Mouse (Mus musculus): ENCODE data around the gene Trappc3. TPM values are rescaled to one million over a fixed set of nuclear protein-coding genes. Genes with fewer than 3 reads are reported as not detected.

Trappc3 gene
- total RNA-seq, 1 experiment from 2014 or later: 55.7 TPM

DNA sequence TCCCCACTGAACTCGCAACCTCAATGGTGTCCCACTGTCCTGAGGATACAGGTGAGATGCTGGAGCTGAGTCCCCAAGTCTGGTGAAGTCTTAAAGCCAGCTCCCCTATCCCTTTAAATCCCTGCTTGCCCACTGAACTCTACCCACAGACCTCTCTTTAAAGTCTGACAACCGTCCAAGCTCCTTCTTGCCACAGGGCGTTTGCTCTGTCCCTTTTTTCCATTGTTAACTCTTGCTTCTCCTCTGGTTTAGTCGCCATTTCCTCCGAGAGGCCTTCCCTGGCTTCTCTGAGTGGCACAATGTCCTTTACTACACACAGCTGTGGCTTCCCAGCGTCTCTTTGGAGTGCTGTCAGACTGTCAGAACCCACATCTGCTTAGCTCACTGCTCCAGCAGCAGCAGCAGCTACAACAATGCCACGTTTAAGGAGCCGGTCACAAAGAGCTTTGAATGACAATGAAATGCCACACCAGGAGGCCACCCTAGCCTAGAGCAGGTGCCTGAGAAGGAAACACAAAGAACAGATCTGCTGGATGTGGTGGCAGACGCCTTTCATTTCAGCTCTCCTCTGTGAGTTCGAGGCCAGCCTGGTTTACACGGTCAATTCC, 13.8 kb upstream of the Trappc3 start:
- no peak for ATAC-seq (replicated peaks; ENCODE audit: low read depth, poor library complexity, severe bottlenecking)

DNA sequence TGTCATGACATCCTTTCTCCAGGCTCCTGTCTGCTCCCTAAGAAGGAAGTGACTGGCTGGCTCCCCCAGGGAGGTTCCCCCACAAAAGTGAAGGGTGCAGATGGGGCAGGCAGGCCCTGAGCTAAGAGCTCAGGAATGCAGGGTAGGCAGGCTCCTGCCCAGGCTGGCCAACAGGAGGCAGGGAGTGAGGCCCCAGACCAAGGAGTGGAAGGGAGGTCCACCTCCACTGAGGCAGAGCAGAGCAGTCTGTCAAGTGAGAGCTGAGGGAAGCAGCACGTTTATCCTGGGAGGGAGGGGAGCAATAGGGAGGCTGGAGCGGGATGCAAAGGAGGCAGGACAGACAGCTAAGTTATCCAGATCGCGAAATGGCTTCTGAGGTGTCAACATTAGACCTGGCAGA, 11.5 kb upstream of the Trappc3 start:
- ATAC-seq (replicated peaks; ENCODE audit: low read depth, poor library complexity, severe bottlenecking): no peak

DNA sequence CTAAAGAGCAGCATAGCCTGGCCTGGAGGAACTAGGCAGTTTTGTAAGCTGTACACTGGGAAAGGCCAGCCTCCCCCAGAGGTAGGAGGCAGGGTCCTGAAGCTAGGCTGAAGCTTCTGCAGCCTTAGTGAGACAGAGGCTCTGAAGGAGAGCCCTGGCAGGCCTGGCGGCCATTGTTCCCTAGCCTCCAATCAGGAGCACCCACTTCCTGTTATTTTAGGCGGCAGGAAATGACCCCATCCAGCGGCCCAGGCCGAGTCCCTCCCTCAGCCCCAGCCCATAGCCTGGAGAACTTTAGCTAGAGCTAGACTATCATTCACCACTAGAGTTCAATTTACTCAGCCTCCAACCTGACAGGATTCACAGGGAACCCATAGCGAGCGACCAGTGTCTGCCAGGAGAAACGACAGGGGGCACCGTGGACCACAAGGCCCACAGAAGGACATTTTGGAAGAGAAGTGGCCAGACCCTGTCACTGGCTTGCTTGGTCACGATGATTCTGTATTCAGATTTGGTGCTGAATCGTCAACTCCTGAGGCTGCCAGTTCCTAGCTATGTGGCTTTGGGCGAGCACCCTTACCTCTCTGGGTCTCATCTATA, 10.4 kb upstream of the Trappc3 start:
- peak; percentile 24 for ATAC-seq (replicated peaks; ENCODE audit: low read depth, poor library complexity, severe bottlenecking)

DNA sequence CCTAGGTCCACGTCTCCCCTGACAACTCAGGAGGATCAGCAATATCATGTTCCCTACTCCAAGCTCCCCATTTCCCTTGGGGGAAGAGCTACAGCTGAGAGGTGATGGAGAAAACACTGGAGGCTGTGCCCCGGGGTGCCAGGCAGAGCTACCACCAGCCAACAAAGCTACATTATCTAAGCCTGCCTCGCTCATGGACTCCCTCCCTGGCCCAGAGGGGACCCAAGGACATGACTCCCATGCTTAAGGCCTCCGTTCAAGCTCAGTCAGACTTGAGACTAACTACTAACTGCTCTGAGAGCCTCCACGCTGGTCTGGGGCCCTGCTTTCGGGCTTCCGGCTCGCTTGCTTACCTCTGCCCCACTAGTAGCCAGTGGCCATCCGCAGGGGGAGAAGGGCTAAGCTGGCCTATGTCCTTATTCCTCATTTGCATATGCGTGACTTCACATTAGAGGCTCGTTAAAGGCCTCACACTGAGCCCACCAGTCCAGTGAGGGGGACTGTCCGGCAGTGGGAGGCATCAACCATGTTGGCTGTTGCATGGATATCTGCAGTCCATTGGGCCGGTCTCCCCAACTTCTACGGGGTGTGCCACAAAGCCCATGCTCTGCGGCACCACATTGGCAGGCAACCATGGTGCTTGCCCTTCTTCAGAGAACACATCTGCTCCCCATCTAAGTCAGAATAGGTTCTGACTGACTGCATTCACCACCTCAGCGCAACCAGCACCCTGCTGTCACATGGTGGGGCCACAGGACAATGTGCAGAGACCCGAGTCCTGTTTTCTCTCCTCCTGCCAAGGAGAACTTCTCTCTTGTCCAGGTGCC, 9.5 kb upstream of the Trappc3 start:
- ATAC-seq (replicated peaks; ENCODE audit: low read depth, poor library complexity, severe bottlenecking): no peak

DNA sequence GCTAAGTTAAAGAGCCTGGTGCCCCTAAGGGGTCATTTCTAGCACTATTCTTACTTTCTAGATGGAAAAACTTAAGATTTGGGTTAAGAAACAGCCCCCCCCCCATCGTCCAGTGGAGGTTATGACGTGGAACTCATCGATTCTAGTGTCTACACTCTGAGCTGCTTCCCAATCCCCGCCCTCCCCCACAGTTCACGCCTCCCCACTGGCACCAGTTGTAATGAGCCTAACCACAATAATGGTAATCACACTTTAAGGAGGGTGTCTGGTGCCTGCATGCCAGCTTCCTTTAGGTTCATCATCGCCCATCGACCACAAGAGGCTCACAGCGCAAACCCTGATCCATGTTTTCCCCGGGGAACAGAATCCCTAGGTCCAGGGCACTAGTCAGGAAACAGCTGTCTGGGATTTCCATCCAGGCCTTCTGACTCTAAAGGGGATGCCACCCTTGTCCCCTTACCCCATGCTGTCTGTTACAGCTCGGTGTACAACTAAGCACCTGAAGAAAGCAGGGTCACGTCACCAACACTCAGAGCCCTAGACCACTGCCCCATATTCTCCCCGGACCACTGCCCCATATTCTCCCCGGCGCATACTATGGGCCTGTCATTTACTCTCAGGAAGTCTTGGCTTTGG, 8.4 kb upstream of the Trappc3 start:
- peak; percentile 24; the same call in 1 of the 2 replicates for ATAC-seq (replicated peaks; ENCODE audit: low read depth, poor library complexity, severe bottlenecking)

DNA sequence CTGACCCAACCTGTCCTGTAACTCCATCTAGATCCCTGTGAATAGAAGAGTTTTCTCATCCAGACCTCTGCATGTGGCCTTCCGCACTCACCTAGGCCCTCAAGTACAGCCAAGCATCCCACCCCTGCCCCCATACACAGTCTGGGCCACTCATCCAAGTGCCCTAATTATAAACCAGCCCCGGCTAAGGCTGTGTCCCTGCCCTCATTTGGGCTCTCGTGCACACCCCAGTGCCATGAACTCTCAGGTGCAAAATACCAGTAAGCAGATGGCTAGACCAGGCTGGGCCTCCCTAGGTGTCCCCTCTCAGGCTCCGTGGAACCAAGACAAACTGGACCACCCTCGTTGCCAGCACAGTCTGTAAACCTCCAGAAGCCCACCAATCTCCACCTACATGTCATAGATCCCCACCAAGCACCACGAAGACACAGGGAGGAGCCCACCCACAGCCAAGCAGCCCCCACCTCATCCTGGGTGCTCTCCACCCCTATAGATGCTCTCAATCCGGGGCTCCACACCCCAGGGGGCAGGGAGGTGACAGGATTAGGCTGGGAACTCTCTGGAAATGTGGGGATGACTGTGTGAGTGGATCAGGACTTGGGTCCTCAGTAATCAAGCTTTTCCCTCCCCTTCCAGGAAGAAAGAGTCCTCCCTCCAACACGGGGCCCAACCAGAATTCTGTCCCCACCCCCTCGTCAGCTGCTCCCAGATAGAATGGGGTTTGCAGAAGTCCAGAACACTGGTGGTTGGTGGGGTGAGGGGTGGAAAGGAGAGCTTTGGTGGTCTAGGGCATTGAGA, 7.6 kb upstream of the Trappc3 start:
- no peak for ATAC-seq (replicated peaks; ENCODE audit: low read depth, poor library complexity, severe bottlenecking)

DNA sequence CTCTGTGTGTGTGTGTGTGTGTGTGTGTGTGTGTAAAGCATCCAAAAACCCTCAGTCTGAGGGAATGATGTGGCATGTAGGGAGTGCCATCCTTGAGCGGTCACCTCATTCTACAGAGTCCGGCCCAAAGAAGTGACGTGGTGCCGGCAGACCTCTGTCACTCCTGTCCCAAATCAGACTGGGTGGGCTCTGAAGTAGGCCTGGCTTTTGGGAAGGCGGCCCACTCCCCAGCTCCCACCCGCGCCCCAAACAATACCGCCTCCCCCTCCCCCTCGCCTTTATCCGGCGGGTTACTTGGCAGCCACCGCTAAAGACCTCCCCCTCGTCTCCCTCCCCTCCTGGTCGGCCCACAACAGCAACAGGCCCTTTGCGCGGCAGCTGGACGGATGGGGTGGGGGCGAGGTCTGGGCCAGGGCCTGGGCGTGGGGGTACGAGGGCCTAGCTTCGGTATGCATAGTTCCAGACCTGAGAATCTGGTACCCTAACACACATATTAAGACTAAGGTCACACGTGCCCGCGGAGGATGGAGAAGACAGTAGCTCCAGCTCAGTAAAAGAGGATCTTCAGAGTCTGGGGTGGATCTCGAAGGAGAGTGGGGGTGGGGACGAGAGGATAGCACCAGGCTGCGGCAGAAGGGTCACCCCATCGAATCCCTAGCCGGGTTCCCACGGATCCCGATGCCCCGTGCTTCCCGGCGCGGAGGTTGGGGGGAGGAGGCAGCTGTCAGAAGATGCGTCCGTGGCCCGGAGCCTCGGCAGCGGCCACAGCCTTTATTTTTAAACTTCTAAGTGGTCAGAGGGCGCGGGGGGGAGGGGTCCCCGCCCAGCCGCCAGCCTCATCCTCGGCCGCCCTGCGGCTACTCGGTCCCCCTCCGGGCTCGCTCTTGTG, 6.8 kb upstream of the Trappc3 start:
- no peak for ATAC-seq (replicated peaks; ENCODE audit: low read depth, poor library complexity, severe bottlenecking)

DNA sequence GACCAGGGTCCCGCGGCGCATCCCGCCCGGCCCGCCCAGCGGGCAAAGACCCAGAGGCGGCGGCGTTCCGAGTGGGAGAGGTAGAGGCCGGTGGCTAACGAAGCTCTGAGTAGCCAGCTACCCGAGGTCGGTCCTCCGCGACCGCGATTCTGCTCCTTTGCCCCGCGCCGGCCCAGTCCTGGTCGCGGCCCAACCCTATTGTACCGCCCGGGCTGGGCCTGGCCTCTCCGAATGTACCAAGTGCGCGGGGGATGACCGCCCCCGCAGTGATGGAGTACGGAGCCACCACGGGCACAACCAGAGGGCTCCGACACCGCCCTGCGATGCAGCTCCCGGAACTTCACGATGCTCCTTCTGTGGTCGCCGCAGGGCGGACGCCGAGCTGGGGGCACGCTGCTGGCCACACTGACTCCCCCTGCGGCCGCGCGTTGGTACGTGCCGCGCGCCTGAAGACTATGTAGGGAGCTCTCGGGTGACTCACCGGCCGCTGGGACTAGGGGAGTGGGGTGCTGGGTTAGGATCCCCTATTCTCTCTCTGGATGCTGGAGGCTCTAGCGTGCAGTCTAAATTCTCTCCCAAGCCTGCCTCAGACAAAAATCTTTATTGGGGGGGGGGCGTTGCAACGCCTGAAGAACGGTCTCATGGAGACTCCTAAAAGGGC, 5.9 kb upstream of the Trappc3 start, which contains the start of gene Map7d1:
Map7d1 (minus strand) TSS at position 213 of the 661 bp plus-strand sequence.
- peak; percentile 45 for ATAC-seq (replicated peaks; ENCODE audit: low read depth, poor library complexity, severe bottlenecking)

DNA sequence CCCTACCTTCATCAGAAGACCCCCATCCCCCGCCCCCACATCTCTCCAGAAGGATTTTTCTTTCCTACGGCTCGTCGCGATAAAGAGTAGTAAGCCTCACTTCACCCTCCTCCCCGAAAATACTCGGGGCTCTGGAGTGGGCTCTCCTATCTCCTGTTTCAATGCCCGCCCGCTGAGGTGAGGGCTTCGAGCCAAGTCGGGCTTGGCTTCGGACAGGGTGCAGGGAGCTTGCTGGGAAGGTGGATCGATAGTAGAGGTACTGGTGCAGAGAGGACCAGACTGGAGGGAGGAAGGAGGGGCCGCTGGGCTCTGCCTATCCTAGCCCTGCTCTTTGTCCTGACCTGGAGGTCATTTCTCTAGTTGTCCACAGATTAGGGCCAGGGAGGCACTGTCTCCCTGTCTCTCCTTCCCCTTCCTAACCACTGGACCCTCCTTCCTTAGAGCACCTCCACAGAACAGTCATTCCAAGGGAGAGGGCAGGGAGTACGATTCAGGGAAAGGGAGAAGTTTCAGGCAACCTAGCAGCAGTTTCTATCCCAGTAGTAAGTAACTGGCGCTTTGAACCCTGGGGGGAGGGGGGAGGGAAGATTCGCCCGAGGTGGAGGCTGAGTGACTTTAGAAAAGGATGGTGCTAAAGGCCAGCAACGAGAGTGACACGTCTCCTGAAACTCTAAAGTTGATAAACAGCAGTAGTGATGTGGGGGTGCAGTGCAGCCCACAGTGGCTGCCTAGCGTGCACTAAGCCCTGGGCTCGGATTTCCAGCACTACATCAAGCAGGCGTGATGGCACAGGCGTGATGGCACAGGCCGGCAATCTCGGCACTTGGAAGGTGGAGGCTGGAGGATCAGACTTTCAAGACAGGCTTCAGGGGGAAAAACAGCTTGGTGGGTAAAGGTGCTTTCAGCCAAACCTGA, 4.9 kb upstream of the Trappc3 start:
- ATAC-seq (replicated peaks; ENCODE audit: low read depth, poor library complexity, severe bottlenecking): no peak

DNA sequence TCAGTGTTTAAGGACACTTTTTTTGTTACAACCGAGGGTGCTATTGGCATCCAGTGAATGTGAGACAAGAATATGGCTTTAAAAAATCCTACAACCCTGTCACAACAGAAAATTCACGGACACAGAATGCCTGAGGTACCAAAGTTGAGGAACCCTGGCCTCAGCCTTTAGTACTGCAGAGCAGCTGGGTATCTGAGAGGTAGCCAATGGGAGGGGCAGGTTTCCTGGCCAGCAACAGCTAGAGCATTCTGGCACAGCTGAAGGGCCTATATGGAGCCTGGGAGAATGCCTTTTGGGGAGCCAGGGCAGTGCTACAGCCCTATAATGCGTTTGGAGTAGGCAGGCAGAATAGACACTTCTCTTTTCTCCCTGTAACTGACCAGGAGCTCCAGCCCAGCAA, 3.1 kb upstream of the Trappc3 start:
- no peak for ATAC-seq (replicated peaks; ENCODE audit: low read depth, poor library complexity, severe bottlenecking)

DNA sequence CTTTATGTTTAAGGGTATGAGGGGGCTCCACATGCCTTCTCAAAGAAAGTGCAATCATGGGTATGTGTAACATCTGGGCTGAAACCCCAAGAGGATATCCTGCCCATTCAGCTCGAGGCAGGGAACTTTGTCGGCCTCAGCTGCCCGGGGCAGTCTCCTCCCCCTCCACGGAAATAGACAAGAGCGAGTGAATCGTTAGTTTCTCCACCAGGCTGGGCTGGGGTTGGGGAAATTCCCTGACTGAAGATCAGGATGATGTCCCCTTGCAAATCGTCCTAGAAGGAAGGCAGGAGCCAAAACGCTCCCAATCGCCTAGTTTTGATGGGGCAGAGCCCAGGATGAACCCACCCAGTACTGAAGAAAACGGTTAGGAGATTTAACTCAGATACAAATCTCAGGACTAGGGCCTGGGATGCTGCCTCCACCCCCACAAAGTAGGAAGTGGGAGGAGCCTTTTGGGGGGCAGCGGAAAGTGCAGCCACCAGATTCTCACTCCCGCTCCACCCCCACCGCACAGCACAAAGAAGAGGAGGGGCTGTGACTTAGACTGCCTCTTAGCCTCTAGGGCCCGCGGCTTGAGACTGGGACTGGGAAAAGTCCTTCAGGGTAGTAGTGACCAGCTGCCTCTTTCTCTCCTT, 2.5 kb upstream of the Trappc3 start:
- ATAC-seq (replicated peaks; ENCODE audit: low read depth, poor library complexity, severe bottlenecking): peak; percentile 30

DNA sequence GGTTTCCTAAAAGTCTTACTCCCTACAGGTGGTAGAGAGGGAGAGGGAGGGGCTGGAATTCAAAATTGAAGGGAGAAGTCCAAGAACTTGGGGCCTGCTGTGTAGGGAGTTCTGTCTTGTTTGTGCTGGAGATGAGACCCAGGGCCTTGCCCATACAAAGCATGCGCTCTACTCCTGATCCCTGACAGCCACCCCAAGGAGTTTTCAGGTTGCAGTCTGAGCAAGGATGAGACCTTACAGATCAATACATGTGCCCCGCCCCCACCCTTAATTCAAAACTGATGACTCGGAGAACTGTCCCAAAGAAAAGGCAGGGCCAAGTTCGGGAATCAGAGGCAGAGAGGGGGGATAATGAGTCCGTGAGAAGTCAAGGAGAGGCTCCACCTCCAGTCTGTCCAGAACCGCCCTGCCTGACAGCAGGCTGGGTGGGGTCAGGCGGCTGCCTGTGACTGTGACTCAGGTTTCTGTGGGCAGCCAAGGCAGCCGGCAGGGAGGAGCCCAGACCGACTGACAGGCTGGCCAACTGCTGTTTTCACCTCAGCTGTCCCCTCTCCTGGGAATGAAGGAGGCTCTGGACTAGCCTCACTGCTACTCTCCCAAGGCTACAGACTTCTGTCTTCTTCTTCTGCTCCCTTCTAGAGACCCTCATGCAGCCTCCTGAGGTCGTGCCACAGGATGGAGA, 1.5 kb upstream of the Trappc3 start:
- peak; percentile 41 for ATAC-seq (replicated peaks; ENCODE audit: low read depth, poor library complexity, severe bottlenecking)

DNA sequence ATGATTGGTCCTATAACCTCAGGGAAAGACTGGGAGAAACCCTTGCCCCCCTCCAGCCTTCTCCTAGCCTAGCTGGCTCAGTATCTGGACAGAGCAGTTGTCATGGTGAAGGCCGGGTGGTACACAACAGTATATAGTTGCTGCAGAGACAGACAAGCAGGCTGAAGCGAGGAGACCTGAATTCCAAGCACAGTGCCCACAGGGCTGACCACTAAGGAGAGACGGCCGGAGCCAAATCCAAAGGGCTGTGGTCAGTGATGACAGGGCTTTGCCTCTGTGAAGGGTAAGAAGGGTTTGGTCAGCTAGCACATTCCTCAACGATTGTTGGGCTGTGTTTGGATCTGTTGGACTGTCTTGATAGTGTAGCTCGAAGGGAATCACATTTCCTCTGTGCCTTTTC, 859 bp upstream of the Trappc3 start:
- no peak for ATAC-seq (replicated peaks; ENCODE audit: low read depth, poor library complexity, severe bottlenecking)

DNA sequence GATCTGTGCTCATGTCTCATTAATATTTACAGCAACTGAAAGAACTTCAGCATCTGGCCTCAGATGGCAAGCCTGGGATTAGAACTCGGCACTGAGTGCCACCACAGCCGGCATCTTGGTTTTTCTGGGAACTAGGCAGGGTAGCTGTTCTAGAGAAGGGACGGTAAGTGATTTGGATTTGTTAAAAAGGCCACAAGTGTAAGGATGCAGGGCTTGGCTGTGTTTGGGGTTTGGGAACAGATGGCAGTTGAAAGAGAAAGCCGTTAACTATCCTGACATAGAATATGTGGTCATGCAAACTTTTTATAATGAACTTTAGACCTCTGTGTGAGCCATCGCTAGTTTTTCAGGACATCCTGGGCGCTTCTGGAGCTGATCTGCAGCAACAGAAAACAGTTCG, 450 bp upstream of the Trappc3 start:
- ATAC-seq (replicated peaks; ENCODE audit: low read depth, poor library complexity, severe bottlenecking): no peak

DNA sequence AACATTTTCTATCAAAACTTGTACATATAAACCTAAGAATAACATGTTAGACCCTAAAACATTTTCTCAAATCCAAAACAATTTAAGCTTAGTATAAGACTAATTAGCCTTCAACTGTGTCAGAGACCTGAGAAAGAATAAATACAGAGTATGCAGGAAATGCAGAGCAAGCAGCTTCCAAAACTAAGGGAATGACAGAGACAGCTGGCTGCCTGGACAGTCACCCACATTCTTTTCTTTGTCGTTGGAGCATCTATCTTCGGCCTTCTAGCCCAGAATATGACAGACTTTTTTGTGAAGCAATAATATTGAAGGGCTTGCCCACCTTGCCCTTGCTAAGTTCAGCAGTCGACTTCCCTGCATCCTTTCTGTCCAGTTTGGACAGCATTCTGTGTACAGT, 7.2 kb downstream of the Trappc3 start:
- no peak for ATAC-seq (replicated peaks; ENCODE audit: low read depth, poor library complexity, severe bottlenecking)

DNA sequence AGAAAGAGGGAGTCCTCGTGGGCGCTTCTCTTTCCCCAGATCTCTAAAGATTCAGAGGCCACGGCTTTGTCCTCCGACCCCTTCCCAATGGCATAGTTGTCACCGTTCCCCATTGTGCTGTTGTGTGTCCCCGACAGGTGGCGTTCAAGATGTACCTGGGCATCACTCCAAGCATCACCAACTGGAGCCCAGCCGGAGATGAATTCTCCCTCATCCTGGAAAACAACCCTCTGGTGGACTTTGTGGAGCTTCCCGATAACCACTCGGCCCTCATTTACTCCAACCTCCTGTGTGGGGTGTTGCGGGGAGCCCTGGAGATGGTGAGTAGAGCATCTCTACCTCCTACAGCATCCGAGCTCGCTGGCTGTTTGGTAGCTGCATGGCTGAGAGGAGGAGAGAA, 11.6 kb downstream of the Trappc3 start:
- ATAC-seq (replicated peaks; ENCODE audit: low read depth, poor library complexity, severe bottlenecking): no peak

DNA sequence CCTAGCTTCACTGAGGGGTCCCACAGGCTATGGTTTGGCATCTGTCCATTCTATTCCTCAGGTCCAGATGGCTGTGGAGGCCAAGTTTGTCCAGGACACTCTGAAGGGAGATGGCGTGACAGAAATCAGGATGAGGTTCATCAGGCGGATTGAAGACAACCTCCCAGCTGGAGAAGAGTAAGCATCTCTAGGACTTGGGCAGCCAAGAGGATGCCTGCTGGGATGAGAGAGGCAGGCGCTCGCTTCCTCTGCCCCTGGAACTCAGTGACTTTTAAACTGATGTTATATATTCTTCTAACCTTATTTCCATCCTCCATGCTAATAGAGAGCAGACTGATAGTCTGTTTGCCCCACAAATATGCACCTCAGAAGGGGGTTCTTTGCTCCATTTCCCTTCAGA, 13.0 kb downstream of the Trappc3 start:
- ATAC-seq (replicated peaks; ENCODE audit: low read depth, poor library complexity, severe bottlenecking): no peak

Data from common myeloid progenitor, adult 5-6 weeks (primary cell).